Mouse (Mus musculus) midbrain, embryonic 14.5 days (tissue): ENCODE data around the gene Tecpr1. TPM values are rescaled to one million over a fixed set of nuclear protein-coding genes. Genes with fewer than 3 reads are reported as not detected.

Source experiments
- ATAC-seq: fragments of 200-750 bp; cut with Nextera tagmentation; 2 replicates; pipeline ENCODE4 v1.8.0; 2017; ENCODE audit warnings: moderate number of reproducible peaks, moderate library complexity; ENCODE audit not compliant: low FRiP score, low TSS enrichment
- DNase-seq: peaks from one replicate; pipeline ENCODE4 v3.0.0-alpha.2; 2015
- H3K27ac ChIP-seq: fragments of 300-500 bp; sonication (generic); replicated peaks from 2 replicates; pipeline ENCODE4 v1.5.1; 2014; ENCODE audit warnings: mild to moderate bottlenecking, low read depth, low read length, moderate library complexity
- H3K27me3 ChIP-seq: fragments of 300-500 bp; sonication (generic); 2 replicates; pipeline ENCODE4 v1.6.1; 2014; ENCODE audit warnings: low read length, control low read depth, mixed read lengths; ENCODE audit not compliant: control insufficient read depth, insufficient read depth
- H3K36me3 ChIP-seq: fragments of 300-500 bp; sonication (generic); 2 replicates; pipeline ENCODE4 v1.6.1; 2014; ENCODE audit warnings: low read length, control low read depth; ENCODE audit not compliant: control insufficient read depth, insufficient read depth
- H3K4me1 ChIP-seq: fragments of 300-500 bp; sonication (generic); 2 replicates; pipeline ENCODE4 v1.6.1; 2014; ENCODE audit warnings: mild to moderate bottlenecking, antibody characterized with exemption, low read length, control low read depth; ENCODE audit not compliant: control insufficient read depth, insufficient read depth
- H3K4me2 ChIP-seq: fragments of 300-500 bp; sonication (generic); 2 replicates; pipeline ENCODE4 v1.6.1; 2014; ENCODE audit warnings: mild to moderate bottlenecking, low read length, moderate library complexity
- H3K4me3 ChIP-seq: fragments of 300-500 bp; sonication (generic); replicated peaks from 2 replicates; pipeline ENCODE4 v1.5.1; 2014; ENCODE audit warnings: low read depth, low read length
- H3K9ac ChIP-seq: fragments of 300-500 bp; sonication (generic); replicated peaks from 2 replicates; pipeline ENCODE4 v1.6.1; 2014; ENCODE audit warnings: mild to moderate bottlenecking, low read length, moderate library complexity
- H3K9me3 ChIP-seq: fragments of 300-500 bp; sonication (generic); 2 replicates; pipeline ENCODE4 v1.6.1; 2016; ENCODE audit warnings: low read length, control low read depth, mixed read lengths; ENCODE audit not compliant: control insufficient read depth
- WGBS: fragments of 180-500 bp; shearing (Covaris S2); extraction: QIAGEN DNeasy Blood & Tissue Kit; methylation state at CpG from one replicate; pipeline ENCODE4 v1.1.7; 2014; 5-methylcytosine and 5-hydroxymethylcytosine counted together
- polyA plus RNA-seq: library from polyadenylated mRNA; unstranded; fragments of >200 nt; fragmentation: Nextera tagmentation; extraction: Ambion mirVana; gene quantifications from 2 replicates; pipeline ENCODE4 v1.2.1, GENCODE M21; 2014

Tecpr1 gene
- polyA plus RNA-seq, 1 experiment from 2014 or later, result 36.8 TPM

DNA sequence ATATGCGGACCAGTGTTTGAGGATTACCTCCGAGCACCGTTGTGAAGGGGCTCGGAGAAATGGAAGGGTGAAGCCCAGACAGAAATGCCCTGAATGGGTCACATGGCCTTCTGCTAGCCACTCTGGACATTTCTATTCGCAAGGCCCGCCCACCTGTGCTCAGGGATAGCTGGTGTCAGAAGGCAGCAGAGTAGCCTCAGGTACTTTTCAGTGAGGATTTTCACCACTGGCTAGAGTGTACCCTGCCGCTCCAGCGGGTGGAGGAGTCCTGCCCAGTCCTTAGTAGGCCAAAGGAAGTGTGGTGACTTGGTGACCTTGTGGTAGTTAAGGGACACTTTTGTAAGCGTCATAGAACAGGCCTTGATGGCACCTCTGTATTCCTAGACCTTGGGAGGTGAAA is 37.9 kb upstream of the Tecpr1 start:
- 85% methylated on average over 9 of the region's 9 CpGs for WGBS
- peaks cover 34% of the 10 kb centered on the region for H3K4me1 ChIP-seq
- no peak for DNase-seq

GRCm38 (mm10) chr5:144260464-144260863 is 37.0 kb upstream of the Tecpr1 start:
- Histone ChIP-seq H3K27ac (no peak overlapping the region), H3K9me3 (no peaks in the 10 kb centered on the region), H3K36me3 (peaks cover 41% of the 10 kb centered on the region), H3K4me3 (no peak overlapping the region), H3K4me2 (no peak overlapping the region), H3K27me3 (no peaks in the 10 kb centered on the region), H3K4me1 (peaks cover 35% of the 10 kb centered on the region), H3K9ac (no peak overlapping the region)
- DNase-seq (no peak), ATAC-seq (no peak)
- WGBS, result 85% methylated on average over 8 of the region's 8 CpGs

More for the DNA sequence above, 37.9 kb upstream of the Tecpr1 start:
- Histone ChIP-seq H3K4me3 (no peak overlapping the region), H3K9me3 (no peaks in the 10 kb centered on the region), H3K27ac (no peak overlapping the region), H3K4me2 (no peak overlapping the region), H3K36me3 (peaks cover 45% of the 10 kb centered on the region), H3K9ac (no peak overlapping the region), H3K27me3 (no peaks in the 10 kb centered on the region)
- ATAC-seq, result no peak

GRCm38 (mm10) chr5:144259228-144259627 is 35.8 kb upstream of the Tecpr1 start:
- Histone ChIP-seq H3K9me3 (no peaks in the 10 kb centered on the region), H3K4me2 (peak overlapping the region; percentile 84), H3K4me1 (peaks cover 35% of the 10 kb centered on the region), H3K9ac (peak overlapping the region; percentile 44; the same call in 1 of the 2 replicates), H3K27me3 (no peaks in the 10 kb centered on the region), H3K36me3 (peaks cover 29% of the 10 kb centered on the region), H3K4me3 (0 out of 2 replicates have a peak overlapping the region, but pooled peaks have one; percentile 2), H3K27ac (no peak overlapping the region)
- DNase-seq, result no peak
- WGBS, result 73% methylated on average over 6 of the region's 6 CpGs
- no peak for ATAC-seq

- no peak overlapping the region for H3K27ac ChIP-seq
- ATAC-seq, result no peak
- H3K4me2 ChIP-seq, result peak overlapping the region; percentile 84
- H3K4me3 ChIP-seq, result peak overlapping the region; percentile 2; the same call in 1 of the 2 replicates
- peak overlapping the region; percentile 44; the same call in 1 of the 2 replicates for H3K9ac ChIP-seq
- peaks cover 29% of the 10 kb centered on the region for H3K36me3 ChIP-seq
- H3K9me3 ChIP-seq, result no peaks in the 10 kb centered on the region
- 23% methylated on average over 2 of the region's 2 CpGs for WGBS
- no peaks in the 10 kb centered on the region for H3K27me3 ChIP-seq
- DNase-seq, result no peak
- peaks cover 35% of the 10 kb centered on the region for H3K4me1 ChIP-seq
These were observed 35.3 kb upstream of the Tecpr1 start for GRCm38 (mm10) chr5:144258687-144259086.

DNA sequence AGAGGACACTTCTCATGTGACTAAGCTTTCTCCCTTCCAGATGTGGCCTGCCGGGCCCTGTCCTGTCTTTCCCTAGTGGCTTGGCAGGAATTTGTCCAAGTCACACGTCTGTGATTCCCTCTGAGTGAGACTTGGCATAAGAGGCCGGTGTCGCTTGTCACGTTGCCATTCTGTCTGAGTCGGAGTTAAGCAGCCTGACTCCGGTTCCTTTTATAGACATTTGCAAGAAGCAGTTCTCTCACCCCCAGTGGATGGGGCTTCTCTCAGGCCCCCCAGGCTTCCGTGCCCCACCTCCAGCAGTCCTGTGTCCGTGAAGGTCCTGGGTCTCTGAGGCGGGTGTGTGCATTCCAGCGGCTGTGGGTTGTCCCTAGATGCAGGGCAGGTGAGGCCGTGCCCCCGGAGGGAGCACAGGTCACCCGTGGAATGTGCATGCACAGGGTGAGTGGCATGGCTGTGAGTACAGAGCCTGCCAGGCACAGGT is 34.8 kb upstream of the Tecpr1 start:
- no peaks in the 10 kb centered on the region for H3K9me3 ChIP-seq
- H3K27ac ChIP-seq, result no peak overlapping the region
- H3K9ac ChIP-seq, result peak overlapping the region; percentile 44; the same call in 1 of the 2 replicates
- H3K27me3 ChIP-seq, result no peaks in the 10 kb centered on the region
- H3K4me2 ChIP-seq, result peak overlapping the region; percentile 84
- peaks cover 35% of the 10 kb centered on the region for H3K4me1 ChIP-seq
- ATAC-seq (no peak), DNase-seq (peak; percentile 32)
- peak overlapping the region; percentile 99 for H3K4me3 ChIP-seq
- WGBS, result 36% methylated on average over 14 of the region's 14 CpGs
- peaks cover 26% of the 10 kb centered on the region for H3K36me3 ChIP-seq

DNA sequence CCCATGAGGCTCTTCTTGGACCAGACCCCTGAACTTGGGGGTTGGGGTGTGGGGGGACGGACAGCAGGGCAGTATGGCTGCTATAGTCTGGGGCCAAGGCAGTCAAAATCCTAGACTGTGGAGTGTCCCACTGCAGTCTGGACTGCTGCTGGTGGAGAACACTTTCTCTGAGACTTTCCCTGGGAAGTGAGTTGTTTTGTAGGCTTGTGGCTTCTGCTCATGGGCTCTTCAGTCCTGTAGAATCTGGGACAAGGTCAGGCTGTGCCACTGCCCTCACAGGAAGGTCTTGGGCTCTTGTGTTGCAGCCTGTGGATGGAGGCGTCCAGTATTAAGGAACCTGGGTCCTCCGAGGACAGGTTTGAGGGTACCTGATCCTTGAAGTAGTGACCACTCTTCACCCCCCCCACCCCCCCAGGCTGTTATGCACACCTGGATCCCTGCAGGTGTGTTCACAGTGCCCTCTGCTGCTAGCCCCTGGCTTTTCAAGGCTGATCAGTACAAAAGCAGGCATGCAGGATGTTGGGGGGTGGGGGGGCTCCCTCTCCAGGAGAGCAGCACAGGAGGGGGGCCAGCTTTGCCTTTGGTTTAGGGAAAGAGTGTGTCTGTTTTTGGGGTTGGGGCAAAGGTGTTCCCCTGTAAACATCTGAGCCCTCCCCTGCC is 34.2 kb upstream of the Tecpr1 start:
- Histone ChIP-seq H3K9me3 (no peaks in the 10 kb centered on the region), H3K4me2 (peak overlapping the region; percentile 84), H3K27ac (no peak overlapping the region), H3K4me3 (peak overlapping the region; percentile 99), H3K36me3 (peaks cover 22% of the 10 kb centered on the region; the same call in 1 of the 2 replicates), H3K9ac (peak overlapping the region; percentile 96; the same call in 1 of the 2 replicates), H3K27me3 (no peaks in the 10 kb centered on the region), H3K4me1 (peaks cover 35% of the 10 kb centered on the region)
- DNase-seq (no peak), ATAC-seq (no peak)
- 71% methylated on average over 3 of the region's 3 CpGs for WGBS

DNA sequence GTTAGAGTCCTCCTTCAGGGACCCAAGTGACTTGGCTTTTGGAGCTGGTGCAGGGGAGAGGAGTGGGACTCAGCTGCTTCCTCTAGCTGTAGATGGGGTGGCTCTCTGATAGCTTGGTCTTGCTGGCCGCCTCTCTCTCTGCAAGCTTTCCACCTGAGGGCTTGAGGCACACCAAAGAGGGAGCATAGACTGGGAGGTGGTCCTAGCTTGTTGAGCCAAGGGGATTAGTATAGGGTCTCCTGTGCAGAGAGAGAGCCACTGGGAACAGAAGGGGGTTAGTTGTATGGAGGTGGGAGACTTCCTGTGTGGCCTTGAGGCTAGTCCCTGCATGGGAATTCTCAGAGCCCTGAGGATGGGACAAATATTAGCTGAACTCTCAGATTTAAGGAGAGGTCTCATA is 33.5 kb upstream of the Tecpr1 start:
- Histone ChIP-seq H3K4me3 (peak overlapping the region; percentile 99), H3K4me1 (peaks cover 35% of the 10 kb centered on the region), H3K9ac (peak overlapping the region; percentile 96), H3K36me3 (peaks cover 22% of the 10 kb centered on the region; the same call in 1 of the 2 replicates), H3K9me3 (no peaks in the 10 kb centered on the region), H3K27ac (0 out of 2 replicates have a peak overlapping the region, but pooled peaks have one; percentile 87), H3K27me3 (no peaks in the 10 kb centered on the region), H3K4me2 (peak overlapping the region; percentile 84)
- DNase-seq (no peak), ATAC-seq (no peak)
- 37% methylated on average over 1 of the region's 1 CpGs for WGBS

DNA sequence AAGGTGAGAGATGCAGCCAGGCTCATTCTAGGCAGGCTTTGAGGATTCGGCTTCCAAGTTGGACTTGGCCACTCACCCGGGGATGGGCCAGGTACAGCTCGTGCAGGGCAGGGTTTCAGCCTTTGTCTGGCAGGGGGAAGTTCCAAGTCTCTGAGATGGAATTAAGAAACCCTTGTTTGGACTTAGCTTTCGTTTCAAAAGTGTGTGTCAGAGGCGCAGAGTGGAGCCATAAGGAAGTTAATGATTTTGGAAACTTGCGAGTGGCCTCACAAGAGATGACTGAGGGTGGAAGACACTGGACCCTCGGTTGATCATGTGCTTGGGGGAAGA is 33.1 kb upstream of the Tecpr1 start:
- Histone ChIP-seq H3K4me2 (peak overlapping the region; percentile 84), H3K4me1 (peaks cover 35% of the 10 kb centered on the region), H3K36me3 (peaks cover 22% of the 10 kb centered on the region; the same call in 1 of the 2 replicates), H3K9me3 (no peaks in the 10 kb centered on the region), H3K27me3 (no peaks in the 10 kb centered on the region), H3K9ac (peak overlapping the region; percentile 96), H3K27ac (peak overlapping the region; percentile 87), H3K4me3 (peak overlapping the region; percentile 99)
- WGBS, result 9% methylated on average over 7 of the region's 7 CpGs
- ATAC-seq, result no peak
- DNase-seq, result peak; percentile 30
